Mouse (Mus musculus) lung, adult 2 months (tissue): ENCODE measurements around the gene Zfp691.

Experiments
- CTCF ChIP-seq: fragments of 200-500 bp; IDR thresholded peaks from 2 replicates; pipeline ENCODE4 v1.5.1; 2011; ENCODE audit warnings: mild to moderate bottlenecking, low read length, control low read depth; ENCODE audit not compliant: insufficient read depth
- POLR2A ChIP-seq: fragments of 200-500 bp; IDR thresholded peaks from 2 replicates; pipeline ENCODE4 v1.6.1; 2011; ENCODE audit warnings: low read depth, mild to moderate bottlenecking, control low read depth, low read length, borderline replicate concordance; ENCODE audit errors: extremely low read depth

DNA sequence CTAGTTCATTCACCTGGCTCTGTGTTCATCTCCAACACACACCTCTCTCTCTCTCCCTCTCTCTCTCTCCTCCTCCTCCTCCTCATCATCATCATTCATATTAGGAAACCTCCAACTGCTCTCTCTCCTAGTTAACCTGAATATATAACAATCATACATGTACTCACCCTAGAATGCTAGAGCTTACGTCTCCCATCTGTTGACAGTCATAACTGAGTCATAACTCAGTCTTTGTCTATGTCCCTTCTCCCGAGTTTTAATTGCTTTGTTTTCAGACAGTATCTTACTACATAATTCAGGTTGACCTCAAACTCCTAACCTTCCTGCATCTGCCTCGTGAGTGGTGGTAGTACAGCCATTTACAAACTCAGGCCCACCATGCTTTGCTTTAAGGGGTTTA lies 17.3 kb upstream of the Zfp691 start:
- TF ChIP-seq CTCF (no peak), POLR2A (no peak)
